Mouse (Mus musculus) liver, embryonic 13.5 days (tissue): ENCODE measurements at regions not wholly inside any gene's neighbourhood (a gene's known extent, or its start where the extent isn't known, plus 50 kb on each side); places are given as distances from the start of the nearest gene placed in this dataset.
A peak's percentile ranks its signal among the peaks of the same experiment; 100 is the strongest.

Experiments
- ATAC-seq: fragments of 200-750 bp; cut with Nextera tagmentation; 2 replicates; pipeline ENCODE4 v1.8.0; 2017; ENCODE audit warnings: low read depth, mild to moderate bottlenecking, moderate number of reproducible peaks, moderate library complexity
- DNase-seq: peaks from one replicate; pipeline ENCODE4 v3.0.0; 2022
- H3K27ac ChIP-seq: fragments of 300-500 bp; sonication (generic); 2 replicates; pipeline ENCODE4 v1.5.1; 2015; ENCODE audit warnings: moderate library complexity, mild to moderate bottlenecking, inconsistent platforms
- H3K27me3 ChIP-seq: fragments of 300-500 bp; sonication (generic); 2 replicates; pipeline ENCODE4 v1.6.1; 2015; ENCODE audit warnings: mild to moderate bottlenecking, inconsistent platforms
- H3K36me3 ChIP-seq: fragments of 300-500 bp; sonication (generic); 2 replicates; pipeline ENCODE4 v1.6.1; 2015; ENCODE audit warnings: mild to moderate bottlenecking, inconsistent platforms
- H3K4me1 ChIP-seq: fragments of 300-500 bp; sonication (generic); replicated peaks from 2 replicates; pipeline ENCODE4 v1.6.1; 2015; ENCODE audit warnings: inconsistent platforms
- H3K4me2 ChIP-seq: fragments of 300-500 bp; sonication (generic); 2 replicates; pipeline ENCODE4 v1.6.1; 2015; ENCODE audit warnings: inconsistent platforms, mild to moderate bottlenecking, moderate library complexity
- H3K4me3 ChIP-seq: fragments of 300-500 bp; sonication (generic); replicated peaks from 2 replicates; pipeline ENCODE4 v1.5.1; 2015; ENCODE audit warnings: mild to moderate bottlenecking, inconsistent platforms
- H3K9ac ChIP-seq: fragments of 300-500 bp; sonication (generic); 2 replicates; pipeline ENCODE4 v1.6.1; 2015; ENCODE audit warnings: mild to moderate bottlenecking, inconsistent platforms
- H3K9me3 ChIP-seq: fragments of 300-500 bp; sonication (generic); replicated peaks from 2 replicates; pipeline ENCODE4 v1.6.1; 2016; ENCODE audit warnings: inconsistent platforms
- WGBS: fragments of 180-500 bp; shearing (Covaris S2); methylation state at CpG from one replicate; pipeline ENCODE4 v1.1.7; 2015; ENCODE audit not compliant: insufficient replicate concordance; 5-methylcytosine and 5-hydroxymethylcytosine counted together

DNA sequence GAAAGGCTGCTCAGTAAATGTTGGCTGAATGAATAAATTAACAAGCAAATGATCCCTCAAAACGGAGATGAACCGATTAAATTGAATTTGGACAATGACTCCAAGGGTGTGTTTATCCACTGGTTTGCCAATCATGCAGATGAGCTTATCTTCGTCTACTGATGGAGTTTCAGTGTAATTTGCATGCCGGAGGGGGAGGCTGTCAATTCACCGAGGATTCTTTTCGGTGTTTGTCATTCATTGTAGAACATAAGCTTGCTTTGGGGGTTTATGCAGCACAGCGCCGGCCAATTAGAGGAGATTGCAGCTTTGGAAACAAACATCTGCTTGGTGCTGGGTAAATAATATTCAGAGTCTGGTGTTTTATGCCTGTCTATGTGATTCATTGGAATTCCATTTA is 132.7 kb downstream of the Otoa start:
- Histone ChIP-seq H3K4me1 (no peaks in the 10 kb centered on the region), H3K36me3 (no peaks in the 10 kb centered on the region), H3K4me3 (no peak overlapping the region), H3K27ac (no peak overlapping the region), H3K27me3 (no peaks in the 10 kb centered on the region), H3K4me2 (no peak overlapping the region), H3K9ac (no peak overlapping the region), H3K9me3 (no peaks in the 10 kb centered on the region)
- ATAC-seq (no peak), DNase-seq (no peak)
- WGBS, result 69% methylated on average over 8 of the region's 8 CpGs

GRCm38 (mm10) chr7:121215032-121215431 is 133.6 kb downstream of the Otoa start:
- Histone ChIP-seq H3K4me2 (no peak overlapping the region), H3K4me3 (no peak overlapping the region), H3K4me1 (no peaks in the 10 kb centered on the region), H3K36me3 (no peaks in the 10 kb centered on the region), H3K27me3 (no peaks in the 10 kb centered on the region), H3K9ac (no peak overlapping the region), H3K27ac (no peak overlapping the region), H3K9me3 (no peaks in the 10 kb centered on the region)
- 69% methylated on average over 3 of the region's 3 CpGs for whole genome bisulfite sequencing
- DNase-seq, result no peak
- ATAC-seq, result no peak

GRCm38 (mm10) chr7:121215735-121216134 is 134.3 kb downstream of the Otoa start:
- H3K4me2 ChIP-seq, result no peak overlapping the region
- H3K9me3 ChIP-seq, result no peaks in the 10 kb centered on the region
- H3K27me3 ChIP-seq, result no peaks in the 10 kb centered on the region
- H3K4me3 ChIP-seq, result no peak overlapping the region
- DNase-seq, result no peak
- 38% methylated on average over 1 of the region's 1 CpGs for WGBS
- no peaks in the 10 kb centered on the region for H3K36me3 ChIP-seq
- no peak overlapping the region for H3K9ac ChIP-seq
- no peaks in the 10 kb centered on the region for H3K4me1 ChIP-seq
- no peak for ATAC-seq
- H3K27ac ChIP-seq, result no peak overlapping the region

DNA sequence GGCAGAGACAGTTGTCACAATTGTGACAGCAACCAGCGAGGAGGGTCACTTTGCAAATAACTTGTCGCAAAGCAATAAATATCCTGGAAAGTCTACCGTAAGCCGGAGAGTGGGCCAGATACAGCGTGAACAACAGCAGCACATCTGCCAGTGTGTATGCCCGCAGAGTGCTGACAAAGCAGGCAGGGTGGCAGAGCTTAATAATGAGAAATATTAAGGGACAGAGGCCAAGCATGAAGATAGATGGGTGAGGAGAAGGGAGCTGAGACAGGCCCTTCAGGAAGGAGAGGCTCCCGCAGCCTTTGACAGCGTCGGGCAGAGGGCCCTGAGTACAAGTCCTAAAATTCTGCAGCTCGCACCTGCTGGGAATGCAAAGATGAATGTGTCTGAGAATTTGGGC is 136.6 kb downstream of the Otoa start:
- H3K36me3 ChIP-seq, result no peaks in the 10 kb centered on the region
- ATAC-seq (no peak), DNase-seq (no peak)
- no peak overlapping the region for H3K4me2 ChIP-seq
- no peak overlapping the region for H3K27ac ChIP-seq
- H3K4me1 ChIP-seq, result no peaks in the 10 kb centered on the region
- H3K27me3 ChIP-seq, result no peaks in the 10 kb centered on the region
- H3K4me3 ChIP-seq, result no peak overlapping the region
- no peaks in the 10 kb centered on the region for H3K9me3 ChIP-seq
- WGBS, result 75% methylated on average over 10 of the region's 10 CpGs
- no peak overlapping the region for H3K9ac ChIP-seq

DNA sequence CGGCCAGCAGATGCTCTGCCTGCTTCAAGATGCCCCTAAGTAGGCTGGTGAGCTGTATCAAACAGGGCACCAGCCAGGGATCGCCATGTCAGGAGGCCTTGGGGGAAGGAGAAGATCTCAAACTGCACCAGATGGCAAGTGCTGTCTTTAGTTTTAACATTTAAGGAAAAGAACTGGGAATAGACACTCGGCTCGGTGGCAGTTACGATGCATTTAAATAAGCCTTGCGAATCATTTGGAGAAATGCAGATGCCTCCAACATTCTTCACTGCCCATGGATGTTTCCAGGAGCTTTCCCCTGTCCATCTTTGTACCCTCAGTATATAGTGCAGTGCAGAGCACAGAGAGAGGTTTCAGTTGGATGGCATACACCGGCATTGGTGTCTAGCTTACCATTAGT is 139.7 kb downstream of the Otoa start:
- no peak for ATAC-seq
- Histone ChIP-seq H3K4me2 (no peak overlapping the region), H3K9me3 (no peaks in the 10 kb centered on the region), H3K9ac (no peak overlapping the region), H3K36me3 (no peaks in the 10 kb centered on the region), H3K27ac (no peak overlapping the region), H3K4me3 (no peak overlapping the region), H3K4me1 (no peaks in the 10 kb centered on the region), H3K27me3 (no peaks in the 10 kb centered on the region)
- DNase-seq, result no peak
- WGBS, result 79% methylated on average over 7 of the region's 7 CpGs

DNA sequence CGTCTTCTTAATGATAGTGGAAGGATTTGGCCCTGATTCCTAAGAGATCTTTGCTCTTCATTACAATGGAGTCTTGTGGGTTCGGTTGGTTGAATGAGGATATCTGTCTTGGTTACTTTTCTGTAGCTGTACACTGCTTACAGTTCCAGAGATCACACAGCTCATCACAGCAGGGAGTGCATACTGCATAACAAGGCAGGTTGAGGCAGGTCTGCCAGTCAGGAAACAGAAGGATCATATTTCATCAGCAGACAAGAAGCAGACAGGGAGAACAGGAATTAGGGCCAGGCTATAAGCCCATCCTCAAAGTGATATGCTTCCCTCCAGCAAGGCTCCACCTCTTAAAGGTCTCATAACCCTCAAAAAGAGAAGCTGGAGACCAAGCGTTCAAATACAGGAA is 150.4 kb downstream of the Otoa start:
- 64% methylated on average over 3 of the region's 3 CpGs for WGBS
- no peak for DNase-seq
- no peak overlapping the region for H3K4me2 ChIP-seq

GRCm38 (mm10) chr7:121234831-121235230 is 153.4 kb downstream of the Otoa start:
- Histone ChIP-seq H3K9ac (no peak overlapping the region), H3K4me1 (no peaks in the 10 kb centered on the region), H3K36me3 (no peaks in the 10 kb centered on the region), H3K27ac (no peak overlapping the region), H3K4me2 (no peak overlapping the region), H3K4me3 (no peak overlapping the region), H3K27me3 (no peaks in the 10 kb centered on the region), H3K9me3 (no peaks in the 10 kb centered on the region)
- ATAC-seq (no peak), DNase-seq (no peak)
- WGBS, result 54% methylated on average over 6 of the region's 6 CpGs

More for the DNA sequence above, 150.4 kb downstream of the Otoa start:
- Histone ChIP-seq H3K27ac (no peak overlapping the region), H3K4me1 (no peaks in the 10 kb centered on the region), H3K9me3 (no peaks in the 10 kb centered on the region), H3K36me3 (no peaks in the 10 kb centered on the region), H3K4me3 (no peak overlapping the region), H3K27me3 (no peaks in the 10 kb centered on the region), H3K9ac (no peak overlapping the region)
- ATAC-seq, result no peak

DNA sequence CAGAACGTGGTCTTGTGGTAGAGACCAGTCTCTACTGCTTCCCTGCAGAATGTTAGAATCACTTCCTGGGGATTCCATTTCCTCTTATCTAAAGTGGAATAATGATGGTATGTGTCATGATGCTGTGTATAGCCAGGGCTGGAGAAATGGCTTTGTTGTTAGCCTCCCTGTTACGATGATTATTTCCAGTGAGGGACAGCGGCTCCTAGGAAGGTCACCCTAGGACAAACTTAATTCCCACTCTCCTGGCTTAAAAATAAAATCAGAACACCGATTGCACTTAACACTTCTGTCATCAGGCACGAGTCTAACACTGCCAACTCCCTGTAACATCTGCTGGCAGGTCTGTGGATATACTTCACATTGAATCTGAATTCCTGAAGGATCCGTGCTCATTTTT is 151.9 kb upstream of the Hs3st2 start:
- no peak overlapping the region for H3K4me3 ChIP-seq
- H3K36me3 ChIP-seq, result no peaks in the 10 kb centered on the region
- 51% methylated on average over 6 of the region's 6 CpGs for WGBS
- ATAC-seq (no peak), DNase-seq (no peak)
- H3K4me1 ChIP-seq, result no peaks in the 10 kb centered on the region
- H3K27ac ChIP-seq, result no peak overlapping the region
- H3K4me2 ChIP-seq, result no peak overlapping the region
- no peaks in the 10 kb centered on the region for H3K27me3 ChIP-seq
- no peak overlapping the region for H3K9ac ChIP-seq
- no peaks in the 10 kb centered on the region for H3K9me3 ChIP-seq

DNA sequence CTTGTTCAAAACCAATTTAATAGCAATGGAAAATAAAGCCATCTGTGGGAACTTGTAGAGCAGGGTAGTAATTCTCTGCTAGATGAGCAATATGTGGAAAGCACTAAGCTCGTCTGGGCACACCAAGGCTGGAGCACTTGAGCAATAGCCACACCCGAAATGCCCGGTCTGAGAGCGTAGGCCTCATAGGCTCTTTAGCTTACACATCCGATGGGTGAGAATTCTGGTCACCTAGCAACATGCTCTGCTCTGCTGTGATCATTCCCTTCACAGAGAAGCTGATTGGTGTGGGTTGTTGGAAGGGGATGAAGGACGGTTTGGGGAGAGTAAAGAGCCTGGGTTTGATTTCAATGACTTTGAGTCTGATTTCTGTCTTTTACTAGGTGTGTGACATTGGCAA is 143.8 kb upstream of the Hs3st2 start:
- H3K9me3 ChIP-seq, result peaks cover 5% of the 10 kb centered on the region; the same call in 1 of the 2 replicates
- no peak overlapping the region for H3K4me2 ChIP-seq
- H3K36me3 ChIP-seq, result no peaks in the 10 kb centered on the region
- H3K27ac ChIP-seq, result no peak overlapping the region
- DNase-seq (no peak), ATAC-seq (no peak)
- no peaks in the 10 kb centered on the region for H3K4me1 ChIP-seq
- 63% methylated on average over 6 of the region's 6 CpGs for WGBS
- H3K4me3 ChIP-seq, result no peak overlapping the region
- H3K27me3 ChIP-seq, result no peaks in the 10 kb centered on the region
- H3K9ac ChIP-seq, result no peak overlapping the region

DNA sequence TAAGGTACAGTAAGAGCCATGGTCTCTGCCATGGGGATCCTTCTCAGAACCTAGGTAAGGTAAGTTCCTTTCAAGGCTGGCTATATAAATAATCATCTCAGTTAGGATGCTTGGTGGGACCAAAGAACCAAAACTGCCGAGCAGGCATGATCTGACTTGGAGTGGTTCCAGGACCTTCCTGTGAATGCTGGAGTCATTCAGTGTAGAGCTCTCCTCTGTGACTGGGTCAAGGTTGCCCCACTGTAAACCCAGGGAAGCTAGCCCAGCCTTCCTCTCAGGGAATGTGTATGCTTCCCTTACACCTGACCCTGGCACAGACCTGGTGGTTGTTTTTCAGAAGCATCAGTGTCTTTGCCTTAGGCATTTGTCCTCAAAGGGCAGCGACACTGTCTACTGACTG is 134.2 kb upstream of the Hs3st2 start:
- WGBS, result 57% methylated on average over 2 of the region's 2 CpGs
- no peaks in the 10 kb centered on the region for H3K4me1 ChIP-seq
- ATAC-seq (no peak), DNase-seq (no peak)
- H3K27ac ChIP-seq, result no peak overlapping the region
- H3K4me2 ChIP-seq, result no peak overlapping the region
- no peaks in the 10 kb centered on the region for H3K9me3 ChIP-seq
- no peaks in the 10 kb centered on the region for H3K36me3 ChIP-seq
- H3K4me3 ChIP-seq, result no peak overlapping the region
- no peak overlapping the region for H3K9ac ChIP-seq
- H3K27me3 ChIP-seq, result no peaks in the 10 kb centered on the region

DNA sequence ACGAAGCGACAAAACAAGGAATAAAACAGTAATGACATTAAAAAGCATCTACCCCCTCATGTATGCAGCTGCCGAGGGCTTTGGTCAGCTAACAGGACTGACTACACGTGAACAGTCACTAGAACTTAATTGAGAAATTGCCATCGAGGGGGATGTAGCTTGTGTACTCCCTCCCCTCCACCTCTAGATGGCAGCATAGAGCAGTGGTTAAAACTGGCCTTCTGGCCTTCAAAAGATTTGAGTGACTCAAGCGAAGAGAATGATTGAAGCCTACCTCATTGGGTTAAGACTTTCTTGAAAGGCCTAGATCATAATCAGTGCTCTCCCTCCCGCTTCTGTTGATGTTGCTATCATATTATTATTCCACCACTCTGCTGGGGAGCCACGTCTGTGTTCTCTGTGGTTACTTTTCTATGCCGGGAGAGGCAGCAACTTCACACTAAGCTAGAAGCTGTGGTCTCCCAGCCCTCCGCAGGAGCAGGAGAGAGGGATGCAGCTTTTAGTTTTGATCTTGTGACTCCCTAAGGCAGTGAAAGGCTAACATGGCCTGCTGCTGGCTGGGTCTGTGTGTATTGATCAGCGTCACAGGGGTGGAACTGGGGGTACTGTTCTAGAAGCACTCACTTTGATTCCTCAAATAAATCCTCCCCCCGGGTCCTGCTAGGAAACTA is 132.7 kb upstream of the Hs3st2 start:
- H3K4me3 ChIP-seq, result no peak overlapping the region
- 39% methylated on average over 12 of the region's 12 CpGs for WGBS
- no peak for ATAC-seq
- no peak overlapping the region for H3K27ac ChIP-seq
- H3K36me3 ChIP-seq, result no peaks in the 10 kb centered on the region
- H3K4me2 ChIP-seq, result no peak overlapping the region
- no peaks in the 10 kb centered on the region for H3K27me3 ChIP-seq
- peak; percentile 3 for DNase-seq
- no peaks in the 10 kb centered on the region for H3K9me3 ChIP-seq
- no peak overlapping the region for H3K9ac ChIP-seq
- H3K4me1 ChIP-seq, result no peaks in the 10 kb centered on the region

- Histone ChIP-seq H3K4me3 (no peak overlapping the region), H3K36me3 (no peaks in the 10 kb centered on the region), H3K27me3 (no peaks in the 10 kb centered on the region), H3K9ac (no peak overlapping the region), H3K4me2 (no peak overlapping the region), H3K4me1 (no peaks in the 10 kb centered on the region), H3K9me3 (no peaks in the 10 kb centered on the region), H3K27ac (no peak overlapping the region)
- no peak for ATAC-seq
- no peak for DNase-seq
- 80% methylated on average over 21 of the region's 21 CpGs for WGBS
Measured at GRCm38 (mm10) chr7:121259497-121260009, 132.1 kb upstream of the Hs3st2 start.
